Mouse (Mus musculus) CH12.LX (cell line): ENCODE measurements around the gene Trim47. TPM values are rescaled to one million over a fixed set of nuclear protein-coding genes. Genes with fewer than 3 reads are reported as not detected.

Experiments
- DNase-seq: peaks from one replicate; pipeline ENCODE4 v3.0.0-alpha.2; 2013; ENCODE audit errors: extremely low read depth
- H3K27ac ChIP-seq: 2 replicates; pipeline ENCODE4 v1.5.1; 2012; ENCODE audit warnings: low read depth, mild to moderate bottlenecking, control low read depth, moderate library complexity; ENCODE audit not compliant: insufficient read depth
- H3K27me3 ChIP-seq: replicated peaks from 2 replicates; pipeline ENCODE3; 2012; ENCODE audit warnings: inconsistent platforms
- H3K36me3 ChIP-seq, 2 experiments: replicated peaks in 1 of 2; 2 replicates each; pipeline versions ENCODE3 to v1.6.1; 2012; ENCODE audit warnings: inconsistent platforms in 1 of 2, low read length in 1 of 2, mild to moderate bottlenecking in 1 of 2, mixed read lengths in 1 of 2, moderate library complexity in 1 of 2; ENCODE audit not compliant: control insufficient read depth in 1 of 2, insufficient read depth in 1 of 2
- H3K4me1 ChIP-seq, 2 experiments: 2 replicates each; pipeline ENCODE4 v1.6.1; 2012; ENCODE audit warnings: inconsistent platforms in 1 of 2, moderate library complexity in 1 of 2; ENCODE audit not compliant: insufficient read depth in 2 of 2, control insufficient read depth in 1 of 2
- H3K4me2 ChIP-seq: 2 replicates; pipeline ENCODE4 v1.6.1; 2012; ENCODE audit warnings: low read depth, mild to moderate bottlenecking, control low read depth; ENCODE audit not compliant: poor library complexity, insufficient read depth, severe bottlenecking
- H3K4me3 ChIP-seq, 3 experiments: fragments of 150-350 bp in 1 of 3; sonication (generic) in 1 of 3; replicated peaks in 1 of 3; 2 replicates each; pipeline versions ENCODE3 to v1.5.1; 2011 to 2012; ENCODE audit warnings: low read depth in 2 of 3, low read length in 2 of 3, mild to moderate bottlenecking in 2 of 3, moderate library complexity in 2 of 3, control low read depth in 1 of 3, improper control_type of control experiment in 1 of 3, inconsistent platforms in 1 of 3, mixed read lengths in 1 of 3; ENCODE audit not compliant: poor library complexity in 1 of 3
- H3K79me2 ChIP-seq: replicated peaks from 2 replicates; pipeline ENCODE4 v1.6.1; 2012; ENCODE audit warnings: mild to moderate bottlenecking, moderate library complexity; ENCODE audit not compliant: control insufficient read depth, poor library complexity, insufficient read depth, severe bottlenecking; ENCODE audit errors: extremely low read depth
- H3K9ac ChIP-seq: 2 replicates; pipeline ENCODE4 v1.6.1; 2012; ENCODE audit warnings: low read depth, mild to moderate bottlenecking, control low read depth, moderate library complexity; ENCODE audit not compliant: insufficient read depth
- H3K9me3 ChIP-seq: replicated peaks from 2 replicates; pipeline ENCODE3; 2012; ENCODE audit warnings: low read length, inconsistent platforms, mixed read lengths
- BHLHE40 ChIP-seq: IDR thresholded peaks from 2 replicates; pipeline ENCODE4 v1.6.1; 2011; ENCODE audit warnings: mild to moderate bottlenecking, low read depth, low read length, improper control_type of control experiment
- CHD2 ChIP-seq: IDR thresholded peaks from 2 replicates; pipeline ENCODE4 v1.6.1; 2011; ENCODE audit warnings: low read length, improper control_type of control experiment
- CTCF ChIP-seq, 2 experiments: IDR thresholded peaks in 1 of 2; conservative IDR thresholded peaks in 1 of 2; 2 replicates each; pipeline ENCODE4 v1.5.1; 2011 to 2012; ENCODE audit warnings: low read depth in 2 of 2, low read length in 2 of 2, improper control_type of control experiment in 1 of 2, inconsistent platforms in 1 of 2, mild to moderate bottlenecking in 1 of 2, moderate library complexity in 1 of 2
- ELF1 ChIP-seq: IDR thresholded peaks from 2 replicates; pipeline ENCODE4 v1.6.1; 2014; ENCODE audit warnings: low read depth, mild to moderate bottlenecking, inconsistent platforms, low read length, improper control_type of control experiment
- EP300 ChIP-seq: IDR thresholded peaks from 2 replicates; pipeline ENCODE4 v1.6.1; 2011; ENCODE audit warnings: low read length, improper control_type of control experiment
- ETS1 ChIP-seq: conservative IDR thresholded peaks from 2 replicates; pipeline ENCODE4 v1.6.1; 2012; ENCODE audit warnings: low read depth, mild to moderate bottlenecking, inconsistent platforms, low read length, improper control_type of control experiment, moderate library complexity
- GABPA ChIP-seq: IDR thresholded peaks from 2 replicates; pipeline ENCODE4 v1.6.1; 2012; ENCODE audit warnings: low read depth, low read length, improper control_type of control experiment, inconsistent platforms; ENCODE audit not compliant: insufficient replicate concordance
- HCFC1 ChIP-seq: IDR thresholded peaks from 2 replicates; pipeline ENCODE4 v1.6.1; 2012; ENCODE audit warnings: low read depth, mild to moderate bottlenecking, inconsistent platforms, low read length, improper control_type of control experiment
- JUN ChIP-seq: IDR thresholded peaks from 2 replicates; pipeline ENCODE4 v1.6.1; 2011; ENCODE audit warnings: low read depth, mild to moderate bottlenecking, low read length, improper control_type of control experiment, moderate library complexity; ENCODE audit not compliant: insufficient read depth
- KAT2A ChIP-seq: IDR thresholded peaks from 2 replicates; pipeline ENCODE4 v1.6.1; 2012; ENCODE audit warnings: low read length, improper control_type of control experiment, inconsistent platforms; ENCODE audit not compliant: insufficient replicate concordance
- MAZ ChIP-seq: IDR thresholded peaks from 2 replicates; pipeline ENCODE4 v1.6.1; 2012; ENCODE audit warnings: low read depth, mild to moderate bottlenecking, inconsistent platforms, low read length, improper control_type of control experiment, moderate library complexity
- MEF2A ChIP-seq: IDR thresholded peaks from 2 replicates; pipeline ENCODE4 v1.6.1; 2014; ENCODE audit warnings: low read depth, mild to moderate bottlenecking, inconsistent platforms, low read length, improper control_type of control experiment, borderline replicate concordance
- NELFE ChIP-seq: IDR thresholded peaks from 2 replicates; pipeline ENCODE4 v1.6.1; 2011; ENCODE audit warnings: low read depth, low read length, improper control_type of control experiment
- NRF1 ChIP-seq: IDR thresholded peaks from 2 replicates; pipeline ENCODE4 v1.6.1; 2014; ENCODE audit warnings: low read depth, mild to moderate bottlenecking, inconsistent platforms, low read length, improper control_type of control experiment, moderate library complexity
- PAX5 ChIP-seq: IDR thresholded peaks from 2 replicates; pipeline ENCODE4 v1.6.1; 2012; ENCODE audit warnings: low read length, inconsistent platforms, mixed read lengths
- POLR2A ChIP-seq: IDR thresholded peaks from 2 replicates; pipeline ENCODE4 v1.6.1; 2011; ENCODE audit warnings: low read depth, mild to moderate bottlenecking, improper control_type of control experiment, low read length
- POLR2AphosphoS2 ChIP-seq: IDR thresholded peaks from 2 replicates; pipeline ENCODE4 v1.6.1; 2011; ENCODE audit warnings: low read depth, low read length, improper control_type of control experiment
- RCOR1 ChIP-seq: conservative IDR thresholded peaks from 2 replicates; pipeline ENCODE4 v1.6.1; 2012; ENCODE audit warnings: low read depth, mild to moderate bottlenecking, inconsistent platforms, low read length, improper control_type of control experiment
- SIN3A ChIP-seq: IDR thresholded peaks from 2 replicates; pipeline ENCODE4 v1.6.1; 2012; ENCODE audit warnings: low read length, improper control_type of control experiment, inconsistent platforms
- SMC3 ChIP-seq: IDR thresholded peaks from 2 replicates; pipeline ENCODE4 v1.6.1; 2011; ENCODE audit warnings: low read depth, low read length, improper control_type of control experiment
- TBP ChIP-seq: conservative IDR thresholded peaks from 2 replicates; pipeline ENCODE4 v1.6.1; 2011; ENCODE audit warnings: low read depth, low read length, improper control_type of control experiment
- TCF12 ChIP-seq: IDR thresholded peaks from 2 replicates; pipeline ENCODE4 v1.6.1; 2014; ENCODE audit warnings: low read depth, mild to moderate bottlenecking, inconsistent platforms, low read length, improper control_type of control experiment
- USF1 ChIP-seq: IDR thresholded peaks from 2 replicates; pipeline ENCODE4 v1.6.1; 2014; ENCODE audit warnings: low read depth, mild to moderate bottlenecking, inconsistent platforms, low read length, improper control_type of control experiment
- USF2 ChIP-seq: conservative IDR thresholded peaks from 2 replicates; pipeline ENCODE4 v1.6.1; 2011; ENCODE audit warnings: low read depth, low read length, improper control_type of control experiment
- ZC3H11A ChIP-seq: IDR thresholded peaks from 2 replicates; pipeline ENCODE4 v1.6.1; 2012; ENCODE audit warnings: low read depth, mild to moderate bottlenecking, inconsistent platforms, low read length, improper control_type of control experiment
- ZKSCAN1 ChIP-seq: IDR thresholded peaks from 2 replicates; pipeline ENCODE4 v1.6.1; 2012; ENCODE audit warnings: low read depth, inconsistent platforms, low read length, improper control_type of control experiment, borderline replicate concordance
- ZMIZ1 ChIP-seq: IDR thresholded peaks from 2 replicates; pipeline ENCODE4 v1.6.1; 2012; ENCODE audit warnings: low read depth, mild to moderate bottlenecking, inconsistent platforms, low read length, improper control_type of control experiment
- ZNF384 ChIP-seq: IDR thresholded peaks from 2 replicates; pipeline ENCODE4 v1.6.1; 2012; ENCODE audit warnings: low read depth, low read length, improper control_type of control experiment, inconsistent platforms
- dilution Hi-C: fragments of 300-500 bp; cut with MboI; formaldehyde crosslinking; loops from 2 replicates; pipeline ENCODE4 v1.14.3; 2020; ENCODE audit warnings: low sequenced_read_pairs; ENCODE audit not compliant: extremely low pct_unique_long_range_greater_than_20kb, extremely low pct_ligation_motif_present
- in situ Hi-C: fragments of 300-500 bp; cut with MboI; formaldehyde crosslinking; loops from 3 replicates; pipeline ENCODE4 v1.14.3; 2019; ENCODE audit warnings: low sequenced_read_pairs, low pct_ligation_motif_present, low pct_unique_long_range_greater_than_20kb, mixed read lengths
- polyA plus RNA-seq: library from polyadenylated mRNA; unstranded; fragments of >175 nt; gene quantifications from 2 replicates; pipeline ENCODE4 v1.2.1, GENCODE M21; 2012; ENCODE audit warnings: low read depth; ENCODE audit not compliant: insufficient read length
- total RNA-seq, 2 experiments: library from RNA; depleted of rRNA; stranded (reverse); fragments of 300-350 nt in 1 of 2; fragments of >200 nt in 1 of 2; gene quantifications; 2 replicates each; pipeline ENCODE4 v1.2.3; 2012 to 2014

Trim47 gene
- total and polyA plus RNA-seq, 3 experiments, result 0.21 to 0.38 TPM; not detected in 1

DNA sequence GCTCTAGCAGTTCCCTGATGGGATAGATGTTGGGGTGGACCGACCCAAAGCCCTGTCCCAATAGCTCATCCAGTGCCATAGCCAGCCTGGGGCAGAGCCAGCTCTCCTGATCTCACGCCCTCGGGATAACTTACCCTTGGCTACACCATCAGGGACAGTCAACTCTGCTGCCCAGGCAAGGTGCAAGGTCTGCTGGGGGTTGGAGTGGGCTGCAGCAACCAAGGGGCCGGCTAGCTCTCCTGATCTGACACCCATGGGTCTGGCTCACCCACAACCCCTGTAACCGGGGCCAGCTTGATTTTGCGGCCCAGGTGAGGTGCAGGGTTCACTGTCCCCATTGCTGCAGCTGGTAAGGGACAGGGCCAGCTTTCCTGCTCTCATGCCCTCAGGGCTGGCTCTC is 35.4 kb downstream of the Trim47 start:
- H3K27ac ChIP-seq, result no peak overlapping the region
- peaks cover 0 to 12% of the 10 kb centered on the region in 2 experiments; a peak in 2 of 4 replicates for H3K4me1 ChIP-seq
- H3K4me3 ChIP-seq, result no peak overlapping the region
- H3K79me2 ChIP-seq, result no peaks in the 10 kb centered on the region
- in situ Hi-C loops, result no loop called here
- dilution Hi-C loops, result no loop called here
- H3K36me3 ChIP-seq, result no peaks in the 10 kb centered on the region
- TF ChIP-seq USF1 (no peak), ETS1 (no peak), HCFC1 (no peak), KAT2A (no peak), BHLHE40 (no peak), CHD2 (no peak), GABPA (no peak), CTCF (conservative IDR thresholded peaks at IDR 0.05 in 1 of 2, IDR thresholded peaks at IDR 0.05 in 1 of 2; ENCODE audit: low read depth in 2 of 2, low read length in 2 of 2) (no peak), POLR2A (no peak), MEF2A (no peak), TBP (no peak), ZMIZ1 (no peak), SMC3 (no peak), PAX5 (no peak), USF2 (no peak), RCOR1 (no peak), NELFE (no peak), EP300 (no peak)
- no peak overlapping the region for H3K9ac ChIP-seq
- no peaks in the 10 kb centered on the region for H3K27me3 ChIP-seq
- DNase-seq, result no peak
- H3K9me3 ChIP-seq, result peaks cover 2% of the 10 kb centered on the region
- H3K4me2 ChIP-seq, result no peak overlapping the region

DNA sequence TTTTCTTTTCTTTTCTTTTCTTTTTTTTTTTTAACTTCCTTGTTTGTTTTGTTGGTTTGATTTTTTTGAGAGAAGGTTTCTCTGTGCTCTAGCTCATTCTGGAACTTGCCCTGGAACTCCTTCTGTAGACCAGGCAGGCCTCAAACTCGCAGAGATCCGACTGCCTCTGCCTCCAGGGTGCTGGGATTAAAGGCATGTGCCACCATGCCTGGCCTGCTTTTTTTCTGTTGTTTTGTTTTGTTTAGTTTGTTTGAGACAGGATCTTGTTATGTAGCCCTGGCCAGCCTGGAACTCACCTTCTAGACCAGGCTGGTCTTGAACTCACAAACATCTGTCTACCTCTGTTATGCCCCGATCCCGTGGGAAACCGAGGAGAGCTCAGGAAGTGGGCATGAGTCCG is 37.5 kb downstream of the Trim47 start:
- dilution Hi-C loops (no loop called here), in situ Hi-C loops (loop anchor here (5.0 kb wide), 1 partner anchor 43 kb away; the partner anchor contains the start of gene Trim65)
- Histone ChIP-seq H3K27ac (no peak overlapping the region), H3K4me2 (no peak overlapping the region), H3K36me3 (peaks cover 0 to 12% of the 10 kb centered on the region in 2 experiments), H3K9ac (no peak overlapping the region), H3K9me3 (no peaks in the 10 kb centered on the region), H3K4me1 (peaks cover 3 to 29% of the 10 kb centered on the region in 2 experiments), H3K27me3 (no peaks in the 10 kb centered on the region), H3K79me2 (peaks cover 16% of the 10 kb centered on the region), H3K4me3 (no peak overlapping the region)
- no peak for DNase-seq
- TF ChIP-seq HCFC1 (no peak), TBP (no peak), JUN (no peak), RCOR1 (no peak), ETS1 (no peak), ZKSCAN1 (no peak), SIN3A (no peak), KAT2A (no peak), ZC3H11A (no peak), POLR2AphosphoS2 (no peak), CHD2 (no peak), NRF1 (no peak), ZNF384 (no peak), MAZ (no peak), ELF1 (no peak), TCF12 (no peak)
